Mouse (Mus musculus) liver, adult 2 months (tissue): ENCODE data around the gene Slc28a3. TPM values are rescaled to one million over a fixed set of nuclear protein-coding genes. Genes with fewer than 3 reads are reported as not detected.

Experiments
- DNase-seq: peaks from one replicate; pipeline ENCODE4 v3.0.0-alpha.2; 2011; ENCODE audit warnings: low read depth, low spot score; ENCODE audit errors: extremely low read depth
- H3K27ac ChIP-seq: fragments of 200-500 bp; replicated peaks from 2 replicates; pipeline ENCODE4 v1.5.1; 2012; ENCODE audit warnings: low read depth, mild to moderate bottlenecking, control low read depth, inconsistent platforms, low read length; ENCODE audit not compliant: insufficient read depth
- H3K27me3 ChIP-seq: fragments of 200-500 bp; 2 replicates; pipeline ENCODE4 v1.6.1; 2012; ENCODE audit warnings: mild to moderate bottlenecking, moderate library complexity, low read length, inconsistent platforms; ENCODE audit not compliant: control insufficient read depth, insufficient read depth
- H3K36me3 ChIP-seq: fragments of 200-500 bp; 2 replicates; pipeline ENCODE4 v1.6.1; 2012; ENCODE audit warnings: low read length, inconsistent platforms; ENCODE audit not compliant: control insufficient read depth, insufficient read depth
- H3K4me1 ChIP-seq: fragments of 200-500 bp; 2 replicates; pipeline ENCODE4 v1.6.1; 2011; ENCODE audit warnings: low read length; ENCODE audit not compliant: control insufficient read depth, insufficient read depth
- H3K4me3 ChIP-seq: fragments of 200-500 bp; 2 replicates; pipeline ENCODE4 v1.5.1; 2011; ENCODE audit warnings: low read depth, mild to moderate bottlenecking, control low read depth, low read length, moderate library complexity; ENCODE audit not compliant: insufficient read depth
- H3K79me2 ChIP-seq: fragments of 200-500 bp; 2 replicates; pipeline ENCODE4 v1.6.1; 2012; ENCODE audit warnings: inconsistent platforms, mild to moderate bottlenecking, low read length, moderate library complexity; ENCODE audit not compliant: control insufficient read depth, insufficient read depth
- H3K9ac ChIP-seq: fragments of 200-500 bp; 2 replicates; pipeline ENCODE4 v1.6.1; 2012; ENCODE audit warnings: low read depth, mild to moderate bottlenecking, control low read depth, inconsistent platforms, low read length
- CTCF ChIP-seq: fragments of 200-500 bp; IDR thresholded peaks from 2 replicates; pipeline ENCODE4 v1.5.1; 2011; ENCODE audit warnings: low read depth, low read length, control low read depth
- POLR2A ChIP-seq: fragments of 200-500 bp; IDR thresholded peaks from 2 replicates; pipeline ENCODE4 v1.6.1; 2011; ENCODE audit warnings: low read length, control low read depth; ENCODE audit not compliant: insufficient read depth; ENCODE audit errors: extremely low read depth
- WGBS: fragments of 180-500 bp; shearing (Covaris S2); methylation state at CpG from one replicate; pipeline ENCODE4 v1.1.7; 2018; 5-methylcytosine and 5-hydroxymethylcytosine counted together
- polyA plus RNA-seq: library from polyadenylated mRNA; depleted of rRNA; stranded (reverse); fragments of >200 nt; gene quantifications from 2 replicates; pipeline ENCODE4 v1.2.3, GENCODE M21; 2012; rRNA removed
- total RNA-seq: library from RNA; depleted of rRNA; stranded (reverse); fragments of >200 nt; gene quantifications from 2 replicates; pipeline ENCODE4 v1.2.3, GENCODE M21; 2014; rRNA removed

Gene Slc28a3
- total RNA-seq (not detected in 2 replicates), polyA plus RNA-seq (not detected in 2 replicates)

GRCm38 (mm10) chr13:58610716-58611115 lies at the start of gene Slc28a3:
Gene Slc28a3, minus strand, starts transcription at chr13:58610877.
- TF ChIP-seq CTCF (no peak), POLR2A (no peak)
- H3K27ac ChIP-seq, result no peak within 1 kb of the TSS
- no peak for DNase-seq
- no peaks in the 10 kb centered on the region for H3K4me1 ChIP-seq
- H3K9ac ChIP-seq, result no peak within 1 kb of the TSS
- no peak within 1 kb of the TSS for H3K4me3 ChIP-seq
- WGBS, result 21% methylated on average over 12 of the region's 12 CpGs
- H3K79me2 ChIP-seq, result no peaks in the 10 kb centered on the region
- no peaks in the 10 kb centered on the region for H3K36me3 ChIP-seq
- H3K27me3 ChIP-seq, result 0 out of 2 replicates have a peak, but pooled peaks cover 3% of the 10 kb centered on the region

DNA sequence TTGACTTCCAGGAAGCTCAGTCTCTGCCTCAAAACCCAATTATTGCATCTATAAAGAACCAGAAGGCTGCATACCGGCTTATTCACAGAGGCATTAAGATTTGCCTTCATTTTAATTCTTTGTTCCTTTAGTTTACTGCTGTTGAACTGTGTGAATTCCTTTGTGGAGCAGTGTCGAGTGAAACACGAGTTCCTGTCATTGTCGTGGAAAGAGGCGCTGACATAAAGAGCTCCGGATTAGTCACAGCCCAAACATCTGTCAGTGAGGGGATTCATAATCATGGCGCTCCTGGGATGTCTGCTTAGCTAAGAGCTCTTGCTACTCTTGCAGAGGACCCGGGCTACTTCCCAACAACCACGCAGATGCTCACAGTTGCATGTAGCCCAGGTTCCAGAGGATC lies 47.3 kb upstream of the Slc28a3 start:
- Histone ChIP-seq H3K27ac (no peak overlapping the region), H3K79me2 (no peaks in the 10 kb centered on the region), H3K4me1 (no peaks in the 10 kb centered on the region), H3K36me3 (no peaks in the 10 kb centered on the region), H3K4me3 (no peak overlapping the region), H3K9ac (no peak overlapping the region), H3K27me3 (peaks cover 2% of the 10 kb centered on the region; the same call in 1 of the 2 replicates)
- TF ChIP-seq POLR2A (no peak), CTCF (no peak)
- no peak for DNase-seq
- 65% methylated on average over 9 of the region's 9 CpGs for WGBS

- no peak for TF ChIP-seq POLR2A
- no peak for TF ChIP-seq CTCF
- Histone ChIP-seq H3K27ac (no peak overlapping the region), H3K4me3 (no peak overlapping the region), H3K27me3 (no peaks in the 10 kb centered on the region), H3K36me3 (no peaks in the 10 kb centered on the region), H3K9ac (no peak overlapping the region), H3K4me1 (no peaks in the 10 kb centered on the region), H3K79me2 (no peaks in the 10 kb centered on the region)
- 81% methylated on average over 3 of the region's 3 CpGs for WGBS
- no peak for DNase-seq
These were observed 46.2 kb upstream of the Slc28a3 start for GRCm38 (mm10) chr13:58656885-58657284.

- Histone ChIP-seq H3K79me2 (no peaks in the 10 kb centered on the region), H3K27ac (no peak overlapping the region), H3K27me3 (no peaks in the 10 kb centered on the region), H3K9ac (no peak overlapping the region), H3K4me3 (no peak overlapping the region), H3K36me3 (no peaks in the 10 kb centered on the region), H3K4me1 (no peaks in the 10 kb centered on the region)
- WGBS, result 73% methylated on average over 10 of the region's 10 CpGs
- TF ChIP-seq POLR2A (no peak), CTCF (peak; percentile 54; the same call in 1 of the 2 replicates)
- DNase-seq, result no peak
These were observed 44.9 kb upstream of the Slc28a3 start for GRCm38 (mm10) chr13:58655552-58655951.

DNA sequence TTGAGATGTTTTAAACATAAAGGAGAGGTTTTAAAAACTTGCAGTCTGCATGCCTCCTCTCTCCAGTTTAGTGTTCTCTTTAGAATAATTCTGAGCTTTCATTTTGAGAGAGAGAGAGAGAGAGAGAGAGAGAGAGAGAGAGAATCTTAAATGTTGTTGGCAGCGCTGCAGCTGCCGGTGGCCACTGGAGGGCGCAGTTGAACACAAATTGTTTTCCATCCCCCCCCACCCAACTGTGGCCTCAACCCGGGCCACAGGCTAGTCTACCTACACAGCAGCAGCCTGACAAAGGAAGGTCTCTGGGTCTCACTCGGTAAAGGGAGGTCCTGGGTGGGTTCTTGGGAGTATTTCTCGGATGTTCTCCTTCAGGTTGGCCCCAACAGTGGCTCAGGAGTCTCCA lies 29.7 kb upstream of the Slc28a3 start:
- Histone ChIP-seq H3K4me3 (no peak overlapping the region), H3K9ac (no peak overlapping the region), H3K4me1 (no peaks in the 10 kb centered on the region), H3K27me3 (no peaks in the 10 kb centered on the region), H3K36me3 (no peaks in the 10 kb centered on the region), H3K27ac (no peak overlapping the region), H3K79me2 (no peaks in the 10 kb centered on the region)
- 15% methylated on average over 6 of the region's 6 CpGs for WGBS
- TF ChIP-seq CTCF (peak; percentile 76), POLR2A (no peak)
- DNase-seq, result no peak

DNA sequence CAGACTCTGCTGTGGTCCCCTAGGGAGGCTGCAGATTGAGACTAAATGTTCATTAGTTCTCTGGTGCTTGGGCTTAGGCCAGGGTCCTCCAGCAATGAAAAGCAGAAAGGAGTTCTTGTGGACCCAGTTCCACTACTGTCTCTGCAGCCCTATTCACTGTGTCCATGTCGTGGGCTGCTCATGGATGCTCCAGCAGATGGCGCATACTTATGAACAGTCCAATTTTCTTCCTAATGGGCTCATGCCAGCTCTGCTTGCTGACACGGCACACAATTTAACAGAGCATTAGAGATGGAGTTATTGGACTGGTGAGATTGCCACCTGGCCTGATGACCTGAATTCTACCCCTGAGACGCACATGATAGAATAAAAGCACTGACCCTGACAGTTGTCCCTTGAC lies 28.3 kb upstream of the Slc28a3 start:
- no peak overlapping the region for H3K27ac ChIP-seq
- H3K4me1 ChIP-seq, result no peaks in the 10 kb centered on the region
- H3K9ac ChIP-seq, result no peak overlapping the region
- no peak overlapping the region for H3K4me3 ChIP-seq
- DNase-seq, result peak; percentile 14
- no peaks in the 10 kb centered on the region for H3K79me2 ChIP-seq
- TF ChIP-seq POLR2A (no peak), CTCF (peak; percentile 39; the same call in 1 of the 2 replicates)
- H3K36me3 ChIP-seq, result no peaks in the 10 kb centered on the region
- 42% methylated on average over 4 of the region's 4 CpGs for WGBS
- H3K27me3 ChIP-seq, result no peaks in the 10 kb centered on the region
